Mouse (Mus musculus) thymus, postnatal 4 days (tissue): ENCODE results near the gene Elp6.

Source experiments
- DNase-seq: peaks from one replicate; pipeline ENCODE4 v3.0.0; 2021

The Elp6 gene

GRCm38 (mm10) chr9:110304969-110305651 lies at the start of gene Elp6:
Gene Elp6 (plus strand): TSS chr9:110305173.
- peak; percentile 91 for DNase-seq

- no peak for DNase-seq
These were observed 49.5 kb upstream of the Elp6 start for GRCm38 (mm10) chr9:110255407-110256019.

DNA sequence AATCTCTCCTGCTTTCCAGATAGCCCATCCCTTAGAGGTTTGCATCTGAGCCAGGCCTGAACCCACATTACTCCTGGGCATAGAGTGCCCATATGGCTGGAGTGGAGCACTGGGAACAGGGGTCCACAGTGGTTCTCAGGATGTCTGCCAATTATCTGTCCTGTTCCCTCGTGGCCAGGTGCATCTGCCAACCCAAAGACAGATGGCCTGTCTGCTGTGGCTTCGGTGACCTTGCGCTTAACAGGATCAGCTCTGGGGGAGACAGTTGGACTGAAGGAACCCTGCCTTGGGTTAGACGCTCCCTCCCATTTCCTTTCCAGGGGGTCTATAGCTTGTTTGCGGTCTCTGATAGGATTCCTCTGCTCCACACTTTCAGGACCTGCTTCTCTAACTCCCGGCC lies 46.3 kb upstream of the Elp6 start:
- DNase-seq: no peak

GRCm38 (mm10) chr9:110259118-110259517 lies 45.9 kb upstream of the Elp6 start:
- DNase-seq: no peak

- DNase-seq: no peak
These were observed 41.8 kb upstream of the Elp6 start for GRCm38 (mm10) chr9:110263181-110263580.

GRCm38 (mm10) chr9:110264991-110265390 lies 40.0 kb upstream of the Elp6 start:
- DNase-seq: no peak

- DNase-seq: no peak
These were observed 36.6 kb upstream of the Elp6 start for GRCm38 (mm10) chr9:110268416-110268815.

GRCm38 (mm10) chr9:110272330-110272729 lies 32.6 kb upstream of the Elp6 start:
- DNase-seq: no peak

DNA sequence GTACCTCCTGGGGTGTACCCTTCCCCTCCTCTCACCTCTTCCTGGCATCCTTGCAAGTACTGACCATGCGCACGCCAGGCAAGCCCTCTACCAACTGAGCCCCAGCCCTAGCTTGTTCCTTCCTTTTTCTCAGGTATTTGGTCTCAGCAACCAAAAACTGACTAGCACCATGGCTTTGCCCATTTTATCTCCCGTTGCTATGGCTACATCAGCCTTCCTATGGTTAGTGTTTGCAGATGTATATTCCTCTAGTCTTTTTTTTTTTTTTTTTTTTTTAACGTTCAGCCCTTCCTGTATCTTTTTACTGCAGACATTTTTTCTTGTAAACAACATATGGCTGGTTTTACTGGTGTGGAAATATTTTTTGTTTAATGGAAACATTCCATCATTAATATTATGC lies 31.5 kb upstream of the Elp6 start:
- DNase-seq: no peak

DNA sequence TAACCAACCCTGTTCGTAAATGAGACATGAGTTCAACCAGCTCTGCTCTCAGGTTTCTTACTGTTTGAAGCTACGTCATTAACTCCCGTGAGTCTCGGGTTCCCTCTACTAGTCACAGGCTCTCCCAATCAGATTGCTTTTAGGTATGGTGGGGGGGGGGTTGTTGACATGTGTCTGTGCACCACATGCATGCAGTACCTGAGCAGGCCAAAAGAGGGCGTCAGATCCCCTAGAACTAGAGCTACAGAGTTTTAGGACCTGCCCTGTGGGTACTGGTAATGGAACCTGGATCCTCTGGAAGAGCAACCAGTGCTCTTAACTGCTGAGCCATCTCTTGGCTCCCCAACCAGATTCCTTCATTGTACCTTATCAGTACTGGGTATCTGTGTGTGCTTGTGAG lies 29.1 kb upstream of the Elp6 start:
- peak; percentile 54 for DNase-seq

DNA sequence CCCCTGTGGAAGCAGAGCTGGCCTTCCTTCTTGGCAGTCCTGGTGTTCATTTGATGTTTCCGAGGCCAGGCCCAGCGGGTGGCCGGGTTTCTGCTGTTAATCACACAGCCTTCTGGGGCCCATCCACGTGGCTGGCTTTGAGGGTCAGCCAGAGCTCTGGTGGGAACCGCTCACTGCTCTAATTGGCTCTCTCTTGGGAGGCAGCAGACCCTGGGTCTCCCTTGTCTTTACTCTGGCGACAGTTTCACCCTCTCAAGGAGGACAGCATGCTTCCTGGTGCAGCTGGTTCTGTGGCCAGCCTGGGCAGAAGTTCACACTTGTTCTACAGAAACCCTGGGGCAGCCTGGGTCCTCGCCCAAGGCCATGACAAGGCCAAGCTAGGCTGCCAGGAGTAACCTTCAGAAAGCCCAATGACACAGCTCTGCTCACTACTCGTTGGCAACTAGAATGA lies 27.5 kb upstream of the Elp6 start:
- no peak for DNase-seq

DNA sequence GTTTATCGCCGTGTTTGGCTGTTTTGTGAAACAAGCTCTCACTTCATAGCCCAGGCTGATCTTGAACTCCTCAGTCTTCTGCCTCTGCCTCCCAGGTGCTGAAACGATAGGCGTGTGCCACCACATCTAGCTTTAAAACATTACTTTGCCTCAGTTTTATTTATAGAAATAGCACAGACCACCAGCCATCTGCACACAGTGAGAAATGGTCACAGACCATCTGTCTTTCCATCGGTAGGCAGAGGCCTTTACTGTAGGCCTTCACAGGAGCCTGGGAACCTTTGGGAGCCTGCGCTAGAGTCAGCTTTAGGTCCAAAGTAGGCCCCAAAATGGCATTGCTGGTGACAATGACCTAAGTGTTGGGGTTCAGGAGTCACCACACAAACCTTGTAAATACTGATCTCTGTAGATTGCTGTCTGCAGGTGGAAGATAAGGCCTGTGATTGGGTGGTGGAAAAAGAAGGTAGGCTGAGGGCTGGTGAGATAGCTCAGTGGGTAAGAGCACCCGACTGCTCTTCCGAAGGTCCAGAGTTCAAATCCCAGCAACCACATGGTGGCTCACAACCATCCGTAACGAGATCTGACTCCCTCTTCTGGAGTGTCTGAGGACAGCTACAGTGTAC lies 20.8 kb upstream of the Elp6 start:
- DNase-seq: no peak

DNA sequence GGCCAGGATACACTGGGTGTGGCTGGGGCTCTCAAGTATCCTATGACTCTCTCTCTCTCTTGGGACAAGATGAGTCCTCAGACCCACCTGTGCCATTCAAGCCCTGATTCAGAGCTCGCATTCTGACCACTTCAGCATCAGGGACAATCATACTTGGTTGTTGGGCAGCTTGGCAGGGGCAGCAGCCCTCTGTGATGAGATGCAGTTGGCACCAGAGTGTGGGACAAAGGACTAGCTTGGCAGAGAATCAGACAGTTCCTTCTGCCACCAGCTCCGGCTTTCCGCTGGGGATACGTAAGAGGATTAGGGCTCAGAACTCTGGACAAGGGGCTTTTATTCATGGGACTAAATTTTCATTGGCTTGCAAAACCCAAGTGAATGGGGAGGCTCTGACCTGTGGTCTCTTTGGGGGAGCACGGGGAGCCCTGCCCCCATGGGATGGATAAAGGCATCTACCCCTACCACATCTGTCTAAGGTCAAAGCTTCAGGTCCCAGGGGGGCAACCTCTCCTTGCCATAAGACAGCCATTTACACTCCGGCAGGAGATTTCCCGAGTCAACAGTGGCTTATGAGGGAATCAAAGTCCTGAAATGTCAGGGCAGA lies 17.6 kb upstream of the Elp6 start:
- no peak for DNase-seq

GRCm38 (mm10) chr9:110293254-110293718 lies 11.7 kb upstream of the Elp6 start:
- no peak for DNase-seq

- no peak for DNase-seq
These were observed 11.0 kb upstream of the Elp6 start for GRCm38 (mm10) chr9:110293873-110294415.

GRCm38 (mm10) chr9:110294786-110295185 lies 10.2 kb upstream of the Elp6 start:
- DNase-seq: no peak

DNA sequence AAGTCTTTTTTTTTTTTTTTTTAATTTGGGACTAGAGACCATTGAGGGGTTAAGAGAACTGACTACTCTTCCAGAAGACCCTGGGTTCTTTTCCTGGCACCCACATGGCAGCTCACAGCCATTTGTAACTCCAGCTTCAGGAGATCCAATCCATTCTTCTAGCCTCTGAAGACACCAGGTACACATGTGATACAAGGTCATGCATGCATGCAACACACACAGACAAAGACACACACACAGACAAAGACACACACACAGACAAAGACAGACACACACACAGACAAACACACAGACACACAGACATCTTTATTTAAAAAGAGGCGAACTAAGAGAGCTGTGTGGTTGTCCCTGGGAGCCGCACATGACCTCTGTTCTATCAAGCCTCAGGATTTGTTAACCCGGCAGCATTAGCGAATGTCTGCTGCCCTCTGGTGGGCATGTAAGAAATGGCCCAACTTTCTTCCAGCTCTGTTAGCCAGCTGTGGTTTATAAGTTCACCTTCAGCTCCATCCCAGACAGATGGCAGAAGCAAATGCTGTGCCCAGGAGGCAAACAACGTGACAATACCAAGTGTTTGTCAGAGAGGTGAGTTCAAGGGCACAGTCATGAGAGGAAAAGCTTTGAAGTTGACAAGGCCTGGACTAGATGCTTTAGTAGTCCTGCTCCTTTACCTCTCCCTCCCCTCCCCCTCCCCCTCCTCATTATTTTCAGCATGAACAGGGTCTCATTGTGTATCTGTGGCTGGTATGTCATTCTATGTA lies 7.9 kb upstream of the Elp6 start:
- peak; percentile 85 for DNase-seq

GRCm38 (mm10) chr9:110304516-110304915 lies 457 bp upstream of the Elp6 start:
- DNase-seq: peak; percentile 65

DNA sequence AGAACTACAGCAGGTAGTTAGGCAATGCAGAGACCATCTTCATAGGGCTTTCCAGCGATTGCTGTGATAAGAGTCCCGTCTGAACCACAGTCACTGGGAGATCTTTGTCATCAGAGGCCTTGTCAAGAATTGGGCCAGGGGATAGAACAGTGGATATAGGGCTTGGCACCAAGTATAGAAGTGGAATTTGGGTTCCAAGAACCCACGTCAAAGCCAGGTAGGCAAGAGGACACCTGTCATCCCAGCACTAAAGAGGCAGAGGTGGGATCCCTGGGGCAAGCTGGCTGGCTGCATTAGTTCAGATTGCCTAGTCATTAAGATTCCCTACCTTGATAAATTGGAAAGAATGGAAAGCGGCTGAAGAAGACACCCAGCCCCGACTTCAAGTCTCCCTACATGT lies 1.4 kb downstream of the Elp6 start:
- DNase-seq: no peak

- no peak for DNase-seq
These were observed 9.7 kb downstream of the Elp6 start for GRCm38 (mm10) chr9:110314706-110315105.

DNA sequence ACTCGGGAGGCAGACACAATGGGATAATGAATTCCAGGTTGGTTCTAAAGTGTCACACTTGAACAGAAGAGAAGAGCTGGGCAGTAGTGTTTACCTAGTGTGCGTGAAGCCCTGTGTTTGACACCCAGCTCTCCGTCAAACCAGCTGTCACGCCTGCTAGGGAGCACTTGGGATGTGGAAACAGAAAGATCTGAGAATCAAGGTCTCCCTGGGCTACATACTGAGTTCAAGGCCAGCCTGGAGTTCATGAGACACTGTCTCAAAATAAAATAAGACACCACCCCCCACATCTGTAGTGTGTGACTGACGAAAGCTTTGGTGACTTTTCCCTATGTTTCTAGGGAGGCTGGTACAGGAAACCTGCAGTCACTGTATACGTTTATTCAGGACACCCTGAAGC lies 10.4 kb downstream of the Elp6 start:
- no peak for DNase-seq

DNA sequence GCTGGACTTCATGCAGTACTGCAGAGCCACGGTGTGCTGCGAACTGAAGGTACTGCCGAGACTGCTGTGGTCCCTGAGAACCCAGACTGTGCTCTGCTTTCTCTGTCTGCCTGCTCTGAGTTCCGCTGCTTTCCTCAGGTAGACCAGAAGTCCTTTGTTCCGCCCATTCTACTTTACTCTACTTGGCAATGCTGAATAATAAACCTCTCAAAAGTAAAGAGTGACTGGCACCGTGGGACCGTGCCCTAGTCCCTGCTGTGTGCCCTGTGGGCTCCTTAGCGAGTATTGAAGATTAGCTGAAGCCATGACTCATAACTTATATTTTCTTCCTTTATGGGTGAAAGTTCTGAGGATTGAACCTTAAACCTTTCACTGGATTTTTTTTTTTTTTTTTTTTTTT lies 10.9 kb downstream of the Elp6 start:
- DNase-seq: no peak

DNA sequence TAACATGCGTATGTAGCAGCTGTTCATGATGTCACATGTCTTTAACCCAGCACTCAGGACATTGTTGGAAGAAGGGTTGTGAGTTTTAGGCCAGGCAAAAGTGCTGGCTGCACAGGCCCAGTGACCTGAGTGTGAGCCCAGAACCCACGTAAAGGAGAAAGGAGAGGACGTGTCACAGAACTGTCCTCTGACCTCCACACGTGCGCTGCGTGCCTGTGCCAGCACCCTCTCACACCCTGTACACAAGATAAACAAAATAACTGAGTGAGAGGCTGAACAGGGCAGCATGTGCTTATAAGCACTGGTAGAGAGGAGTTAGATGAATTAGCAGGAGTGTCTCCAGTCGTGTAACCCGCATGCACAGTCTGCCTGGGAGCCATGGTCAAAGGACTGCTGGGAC lies 11.5 kb downstream of the Elp6 start:
- DNase-seq: no peak
